Mouse (Mus musculus): ENCODE data around the gene Tomm20. TPM values are rescaled to one million over a fixed set of nuclear protein-coding genes. Genes with fewer than 3 reads are reported as not detected.
"Not testable (repeated sequence)": the region's sequence is repeated elsewhere in the genome, so short reads cannot be mapped to it uniquely, and the experiment has no call there.

The Tomm20 gene
- polyA plus RNA-seq, 1 experiment from 2014 or later = 196 TPM

DNA sequence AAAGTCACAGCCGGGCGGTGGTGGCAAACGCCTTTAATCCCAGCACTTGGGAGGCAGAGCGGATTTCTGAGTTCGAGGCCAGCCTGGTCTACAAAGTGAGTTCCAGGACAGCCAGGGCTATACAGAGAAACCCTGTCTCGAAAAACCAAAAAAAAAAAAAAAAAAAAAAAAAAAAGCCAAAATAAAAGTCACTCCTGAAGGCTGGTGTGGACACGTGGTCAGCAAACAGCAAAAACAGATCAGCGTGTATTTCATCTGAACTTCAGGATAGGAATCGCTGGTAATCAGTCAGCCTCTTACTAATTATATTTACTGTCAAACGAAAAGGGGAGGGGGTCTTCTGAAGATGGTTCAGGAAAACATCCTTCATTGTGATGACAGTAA, 31.5 kb downstream of the Tomm20 start:
- not testable (repeated sequence) for H3K9ac ChIP-seq; H3K36me3 ChIP-seq; H3K27ac ChIP-seq (replicated peaks); ATAC-seq (ENCODE audit: low FRiP score, low read depth); H3K9me3 ChIP-seq; H3K27me3 ChIP-seq; H3K4me3 ChIP-seq; H3K4me2 ChIP-seq
- 69% methylated on average over 10 of the region's 10 CpGs for WGBS
- peaks cover 28% of the 10 kb centered on the region for H3K4me1 ChIP-seq (replicated peaks)

DNA sequence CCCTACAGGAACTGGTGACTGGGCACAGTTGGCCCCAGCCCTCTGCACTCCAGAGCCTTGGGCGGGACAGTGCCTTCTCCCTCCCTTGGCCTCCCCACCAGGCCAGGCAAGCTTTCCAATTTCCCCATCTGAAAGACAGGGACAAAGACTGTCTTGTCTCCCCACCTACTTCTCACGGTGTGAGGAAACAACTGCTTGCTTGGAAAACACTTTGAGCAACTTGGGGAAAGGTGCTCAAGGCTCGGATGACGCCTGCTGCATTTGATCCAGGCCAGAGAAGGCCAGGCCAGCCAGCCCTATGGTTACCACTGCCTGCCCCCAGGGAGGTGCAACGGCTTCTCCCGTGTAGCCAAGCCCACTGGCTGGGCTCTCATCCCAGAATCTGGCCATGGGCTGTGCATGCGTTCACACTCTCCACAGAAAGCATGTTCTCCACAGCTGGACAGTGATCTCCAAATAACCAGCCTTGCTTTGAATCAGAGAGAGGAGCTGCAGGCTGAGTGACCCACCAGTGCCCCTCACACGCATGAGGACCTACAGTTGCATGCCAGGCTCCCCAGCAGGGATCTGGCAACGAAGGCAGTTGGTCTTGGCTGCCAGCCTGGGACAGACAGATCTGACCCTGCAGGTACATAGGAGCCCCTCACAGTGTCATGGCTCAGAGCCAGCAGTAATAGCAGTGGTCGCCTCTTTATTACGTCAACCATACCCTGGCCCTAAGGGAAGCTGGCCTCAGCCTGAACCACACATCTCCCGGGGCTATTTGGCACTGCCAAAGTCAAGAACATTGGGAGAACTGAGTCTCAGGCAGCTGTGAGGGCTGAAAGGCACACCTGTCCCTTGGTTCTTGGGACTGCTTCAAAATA, 32.2 kb downstream of the Tomm20 start:
- H3K9ac ChIP-seq = no peak overlapping the region
- peaks cover 28% of the 10 kb centered on the region for H3K4me1 ChIP-seq (replicated peaks)
- H3K27ac ChIP-seq (replicated peaks) = peak overlapping the region; percentile 23
- no peaks in the 10 kb centered on the region for H3K36me3 ChIP-seq
- no peak overlapping the region for H3K4me2 ChIP-seq
- H3K9me3 ChIP-seq = no peaks in the 10 kb centered on the region
- ATAC-seq (ENCODE audit: low FRiP score, low read depth) = peak; percentile 72
- no peaks in the 10 kb centered on the region for H3K27me3 ChIP-seq
- 34% methylated on average over 12 of the region's 12 CpGs for WGBS
- no peak overlapping the region for H3K4me3 ChIP-seq

DNA sequence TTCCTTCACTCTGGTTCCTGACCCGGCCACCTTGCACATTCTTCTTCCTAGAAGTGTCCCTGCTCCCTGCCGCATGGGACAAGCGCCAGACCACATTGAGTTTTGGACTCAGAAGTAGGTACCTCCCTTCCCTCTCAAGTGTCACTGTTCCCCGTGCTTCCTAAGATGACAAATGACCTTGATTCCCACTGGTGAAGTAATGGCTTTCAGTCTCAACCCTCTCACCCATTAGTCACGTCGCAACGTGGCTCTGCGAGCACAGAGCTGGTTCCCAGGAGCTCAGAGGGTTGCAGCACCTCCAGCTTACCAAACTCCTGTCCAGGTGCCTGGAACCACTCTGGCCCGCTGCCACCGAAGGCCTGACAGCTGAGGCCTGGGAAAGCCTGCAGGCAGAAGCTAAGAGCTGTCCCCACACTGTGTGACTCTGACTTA, 36.3 kb downstream of the Tomm20 start:
- Histone ChIP-seq H3K4me1 (replicated peaks) (peaks cover 25% of the 10 kb centered on the region), H3K4me2 (no peak overlapping the region), H3K9ac (no peak overlapping the region), H3K27ac (replicated peaks) (no peak overlapping the region), H3K36me3 (no peaks in the 10 kb centered on the region), H3K9me3 (no peaks in the 10 kb centered on the region), H3K4me3 (no peak overlapping the region), H3K27me3 (no peaks in the 10 kb centered on the region)
- ATAC-seq (ENCODE audit: low FRiP score, low read depth) = no peak
- 53% methylated on average over 10 of the region's 10 CpGs for WGBS

DNA sequence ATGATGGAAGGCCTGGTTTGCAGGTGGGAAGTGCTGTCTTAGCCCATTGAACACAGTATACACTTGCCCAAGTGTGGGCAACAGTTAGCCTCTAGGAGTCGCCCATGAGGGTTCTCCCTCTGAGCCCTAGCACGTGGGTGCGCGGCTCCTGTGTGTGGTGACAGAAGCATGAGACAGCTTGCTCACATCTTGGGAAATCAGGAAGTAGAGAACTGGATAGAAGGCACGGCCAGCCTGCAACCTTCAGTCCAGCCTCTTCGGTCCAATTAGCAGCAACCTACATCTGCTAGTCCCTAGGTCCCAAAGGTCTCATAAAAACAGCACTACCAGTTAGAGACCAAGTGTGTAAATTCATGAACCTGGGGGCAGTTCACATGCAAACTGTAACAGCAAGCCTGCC, 36.8 kb downstream of the Tomm20 start:
- Histone ChIP-seq H3K27me3 (no peaks in the 10 kb centered on the region), H3K4me1 (replicated peaks) (peaks cover 22% of the 10 kb centered on the region), H3K9ac (no peak overlapping the region), H3K4me2 (no peak overlapping the region), H3K9me3 (no peaks in the 10 kb centered on the region), H3K27ac (replicated peaks) (no peak overlapping the region), H3K36me3 (no peaks in the 10 kb centered on the region), H3K4me3 (no peak overlapping the region)
- WGBS = 76% methylated on average over 6 of the region's 6 CpGs
- ATAC-seq (ENCODE audit: low FRiP score, low read depth) = no peak

DNA sequence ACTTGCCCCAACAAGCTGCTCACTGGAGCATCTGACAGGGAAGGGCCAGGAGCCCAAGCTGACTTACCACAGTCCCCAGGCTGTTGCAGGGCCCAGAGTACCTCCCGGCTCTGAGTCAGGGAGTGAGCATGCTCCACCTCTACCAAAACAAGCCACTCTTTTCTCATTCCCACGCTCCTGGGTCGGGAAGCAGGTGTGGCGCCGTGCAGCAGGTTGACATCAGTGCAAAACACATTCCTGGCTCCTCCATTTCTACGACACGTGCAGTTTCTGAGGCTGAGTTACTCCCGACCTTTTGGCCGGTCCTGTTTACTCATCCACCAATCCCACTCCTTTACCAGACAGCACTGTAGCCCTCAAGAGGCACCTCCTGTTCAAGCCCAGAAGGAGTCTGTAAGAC, 37.7 kb downstream of the Tomm20 start:
- H3K36me3 ChIP-seq = no peaks in the 10 kb centered on the region
- H3K4me3 ChIP-seq = no peak overlapping the region
- peaks cover 14% of the 10 kb centered on the region for H3K4me1 ChIP-seq (replicated peaks)
- H3K9me3 ChIP-seq = no peaks in the 10 kb centered on the region
- no peaks in the 10 kb centered on the region for H3K27me3 ChIP-seq
- H3K9ac ChIP-seq = no peak overlapping the region
- H3K4me2 ChIP-seq = no peak overlapping the region
- no peak; the same call in 1 of the 2 replicates for ATAC-seq (ENCODE audit: low FRiP score, low read depth)
- 87% methylated on average over 9 of the region's 9 CpGs for WGBS
- H3K27ac ChIP-seq (replicated peaks) = 0 out of 2 replicates have a peak overlapping the region, but pooled peaks have one; percentile 17

DNA sequence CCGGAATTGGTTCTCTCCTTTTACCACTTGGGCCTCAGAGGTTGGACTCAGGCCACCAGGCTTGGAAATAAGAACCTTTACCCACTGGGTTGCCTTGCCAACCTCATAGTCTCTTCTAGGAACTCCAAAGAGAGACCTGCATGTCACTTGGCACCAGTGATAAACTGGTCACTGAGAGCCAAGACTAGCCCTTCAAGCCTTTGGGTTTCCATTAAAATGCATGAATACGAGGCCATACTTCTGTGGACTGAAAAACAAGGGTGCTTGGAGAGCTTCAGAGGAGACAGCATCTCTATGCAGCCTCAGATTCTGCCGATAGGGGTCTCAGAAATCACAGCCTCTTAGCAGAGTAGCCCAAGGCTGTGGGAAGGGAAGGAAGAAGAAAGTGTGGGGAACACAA, 38.3 kb downstream of the Tomm20 start:
- Histone ChIP-seq H3K36me3 (no peaks in the 10 kb centered on the region), H3K27me3 (no peaks in the 10 kb centered on the region), H3K4me2 (no peak overlapping the region), H3K9me3 (no peaks in the 10 kb centered on the region), H3K27ac (replicated peaks) (0 out of 2 replicates have a peak overlapping the region, but pooled peaks have one; percentile 17), H3K4me1 (replicated peaks) (peaks cover 12% of the 10 kb centered on the region), H3K9ac (no peak overlapping the region), H3K4me3 (no peak overlapping the region)
- 60% methylated on average over 3 of the region's 3 CpGs for WGBS
- peak; percentile 74 for ATAC-seq (ENCODE audit: low FRiP score, low read depth)

DNA sequence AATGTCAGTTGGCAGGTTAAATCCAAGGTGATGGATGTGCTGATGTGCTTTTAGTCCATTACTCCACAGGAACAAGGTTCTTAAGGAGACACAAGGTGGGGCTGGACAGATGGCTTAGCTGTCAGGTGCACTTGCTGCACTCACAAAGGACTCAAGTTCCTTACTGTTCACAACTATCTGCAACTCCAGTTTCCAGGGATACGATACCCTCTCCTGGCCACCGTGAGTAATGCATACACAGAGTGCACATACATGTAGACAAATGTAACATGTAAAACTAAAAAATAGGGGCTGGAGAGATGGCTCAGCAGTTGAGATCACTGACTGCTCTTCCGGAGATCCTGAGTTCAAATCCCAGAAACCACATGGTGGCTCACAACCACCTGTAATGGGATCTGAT, 40.3 kb downstream of the Tomm20 start:
- no peak for ATAC-seq (ENCODE audit: low FRiP score, low read depth)
- 92% methylated on average over 3 of the region's 3 CpGs for WGBS
- no peaks in the 10 kb centered on the region for H3K36me3 ChIP-seq
- no peak overlapping the region for H3K9ac ChIP-seq
- H3K4me1 ChIP-seq (replicated peaks) = peaks cover 12% of the 10 kb centered on the region
- H3K4me3 ChIP-seq = no peak overlapping the region
- no peaks in the 10 kb centered on the region for H3K27me3 ChIP-seq
- H3K4me2 ChIP-seq = no peak overlapping the region
- H3K9me3 ChIP-seq = no peaks in the 10 kb centered on the region
- H3K27ac ChIP-seq (replicated peaks) = no peak overlapping the region

DNA sequence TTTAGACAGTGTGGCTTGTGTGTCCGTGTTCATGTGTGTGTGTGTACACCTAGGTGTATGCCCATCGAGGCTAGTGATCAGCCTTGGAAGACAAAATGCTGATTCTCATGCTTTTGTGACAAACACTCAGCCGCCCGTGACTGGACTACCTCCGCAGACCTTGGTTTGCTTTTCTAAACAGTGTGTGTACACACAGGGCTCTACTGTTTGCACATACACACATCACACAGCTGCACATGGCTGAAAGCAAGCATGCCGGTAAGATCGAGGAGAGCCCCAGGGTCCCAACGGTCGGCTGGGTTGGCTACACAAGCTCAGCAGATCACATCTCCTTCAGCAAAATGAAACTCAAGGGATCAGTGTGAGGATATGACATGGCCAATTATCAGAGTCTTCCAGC, 41.7 kb downstream of the Tomm20 start:
- no peak for ATAC-seq (ENCODE audit: low FRiP score, low read depth)
- Histone ChIP-seq H3K9ac (no peak overlapping the region), H3K27ac (replicated peaks) (no peak overlapping the region), H3K4me2 (no peak overlapping the region), H3K9me3 (no peaks in the 10 kb centered on the region), H3K27me3 (no peaks in the 10 kb centered on the region), H3K36me3 (no peaks in the 10 kb centered on the region), H3K4me3 (no peak overlapping the region), H3K4me1 (replicated peaks) (peaks cover 5% of the 10 kb centered on the region)
- WGBS = 87% methylated on average over 9 of the region's 9 CpGs

DNA sequence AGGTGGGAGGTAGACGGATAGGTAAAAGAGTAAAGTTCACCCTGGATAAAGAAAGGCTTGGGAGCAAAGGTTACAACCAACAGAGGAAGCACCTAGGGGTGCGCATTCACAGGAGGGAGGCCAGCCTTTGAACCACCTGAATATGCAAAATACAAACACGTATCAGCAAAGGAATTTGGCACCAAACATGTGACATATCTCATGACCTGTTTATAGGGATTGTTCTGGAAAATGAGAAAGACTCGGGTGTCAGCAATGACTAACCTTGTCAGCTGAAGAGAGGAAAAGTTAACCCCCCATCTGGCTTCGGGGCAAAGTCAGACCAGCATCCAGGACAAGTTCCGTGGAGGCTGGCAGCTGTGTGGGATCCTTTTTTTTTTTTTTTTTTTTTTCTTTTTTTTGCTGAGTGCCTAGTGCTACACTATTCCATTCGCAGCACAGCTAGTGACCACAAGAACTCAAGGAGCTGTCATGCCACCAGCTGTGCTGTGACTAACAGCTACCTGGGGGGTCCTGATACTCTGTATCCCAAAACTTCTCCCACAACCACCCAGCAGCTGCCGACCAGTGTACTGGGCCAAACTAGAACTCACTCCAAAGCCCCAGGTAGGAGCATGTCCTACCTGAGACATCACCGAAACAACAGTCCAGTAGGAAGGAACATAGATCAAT, 42.3 kb downstream of the Tomm20 start:
- H3K27ac ChIP-seq (replicated peaks) = no peak overlapping the region
- H3K4me1 ChIP-seq (replicated peaks) = peaks cover 5% of the 10 kb centered on the region
- ATAC-seq (ENCODE audit: low FRiP score, low read depth) = no peak
- no peak overlapping the region for H3K9ac ChIP-seq
- H3K4me2 ChIP-seq = no peak overlapping the region
- WGBS = 74% methylated on average over 9 of the region's 9 CpGs
- H3K4me3 ChIP-seq = no peak overlapping the region
- no peaks in the 10 kb centered on the region for H3K9me3 ChIP-seq
- no peaks in the 10 kb centered on the region for H3K36me3 ChIP-seq
- no peaks in the 10 kb centered on the region for H3K27me3 ChIP-seq

DNA sequence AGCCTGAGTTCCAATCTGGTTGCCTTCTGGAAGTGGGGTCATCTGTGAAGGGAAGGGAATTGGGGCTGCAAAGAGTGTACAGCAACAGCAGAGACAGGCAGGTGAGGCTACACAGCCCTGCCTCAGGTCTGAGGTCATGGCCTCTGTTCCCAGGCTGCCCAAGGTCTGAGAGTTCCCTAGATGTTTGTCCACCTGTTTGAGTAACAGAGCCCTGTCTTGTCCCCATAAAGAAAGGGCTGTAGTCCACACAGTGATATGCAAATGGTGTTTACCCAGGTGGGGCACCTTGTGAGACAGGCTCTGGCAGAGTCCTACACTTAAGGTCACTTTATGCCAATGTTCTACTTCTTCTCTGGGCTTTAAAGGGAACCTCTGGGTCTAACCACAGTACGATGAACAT, 44.0 kb downstream of the Tomm20 start:
- no peak overlapping the region for H3K9ac ChIP-seq
- ATAC-seq (ENCODE audit: low FRiP score, low read depth) = no peak
- no peak overlapping the region for H3K4me3 ChIP-seq
- 95% methylated on average over 1 of the region's 1 CpGs for WGBS
- H3K4me2 ChIP-seq = no peak overlapping the region
- H3K36me3 ChIP-seq = no peaks in the 10 kb centered on the region
- H3K4me1 ChIP-seq (replicated peaks) = no peaks in the 10 kb centered on the region
- H3K27me3 ChIP-seq = no peaks in the 10 kb centered on the region
- H3K9me3 ChIP-seq = no peaks in the 10 kb centered on the region
- H3K27ac ChIP-seq (replicated peaks) = no peak overlapping the region

DNA sequence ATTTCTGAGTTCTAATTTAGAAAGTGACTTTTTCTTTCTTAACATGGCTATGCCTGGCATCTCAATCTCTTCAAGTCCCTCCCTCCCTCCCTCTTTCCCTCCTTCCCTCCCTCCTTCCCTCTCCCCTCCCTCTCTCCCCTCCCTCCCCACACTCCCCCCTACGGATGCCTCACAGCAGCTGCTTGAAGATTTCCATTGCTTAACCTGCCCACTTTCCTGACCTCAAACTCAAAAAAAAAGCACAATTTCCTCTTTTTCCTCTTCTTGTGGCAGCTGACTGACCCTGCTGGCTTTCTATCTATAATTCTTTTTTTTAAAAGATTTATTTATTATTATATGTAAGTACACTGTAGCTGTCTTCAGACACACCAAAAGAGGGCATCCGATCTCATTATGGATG, 44.6 kb downstream of the Tomm20 start:
- 78% methylated on average over 2 of the region's 2 CpGs for WGBS
- Histone ChIP-seq H3K9ac (no peak overlapping the region), H3K4me3 (no peak overlapping the region), H3K27me3 (no peaks in the 10 kb centered on the region), H3K4me2 (no peak overlapping the region), H3K27ac (replicated peaks) (no peak overlapping the region), H3K9me3 (no peaks in the 10 kb centered on the region), H3K4me1 (replicated peaks) (no peaks in the 10 kb centered on the region), H3K36me3 (no peaks in the 10 kb centered on the region)
- ATAC-seq (ENCODE audit: low FRiP score, low read depth) = no peak

DNA sequence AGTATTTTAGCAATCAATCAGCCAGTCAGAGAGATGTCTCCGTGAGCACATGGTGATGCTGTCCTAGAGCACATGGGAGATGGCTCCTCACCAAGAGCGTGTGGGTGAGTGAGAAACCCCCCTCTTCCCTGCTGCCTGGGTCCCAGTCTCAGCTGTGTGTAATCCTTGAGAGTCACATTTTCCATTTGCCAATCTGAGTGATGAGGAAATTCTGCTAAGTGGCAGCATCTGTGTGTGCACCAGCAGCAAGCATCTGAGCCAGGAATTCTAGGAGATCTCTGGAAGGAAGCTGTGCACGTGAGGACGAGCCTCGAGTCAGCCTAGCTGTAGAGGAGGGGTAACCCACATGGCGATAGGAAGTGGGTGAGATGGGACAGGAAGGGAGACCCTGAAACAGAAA, 50.5 kb downstream of the Tomm20 start:
- ATAC-seq (ENCODE audit: low FRiP score, low read depth) = peak; percentile 63; the same call in 1 of the 2 replicates
- no peaks in the 10 kb centered on the region for H3K36me3 ChIP-seq
- no peaks in the 10 kb centered on the region for H3K27me3 ChIP-seq
- H3K9ac ChIP-seq = no peak overlapping the region
- no peak overlapping the region for H3K27ac ChIP-seq (replicated peaks)
- WGBS = 43% methylated on average over 6 of the region's 6 CpGs
- no peak overlapping the region for H3K4me2 ChIP-seq
- H3K9me3 ChIP-seq = no peaks in the 10 kb centered on the region
- no peak overlapping the region for H3K4me3 ChIP-seq
- H3K4me1 ChIP-seq (replicated peaks) = 0 out of 2 replicates have a peak, but pooled peaks cover 10% of the 10 kb centered on the region
